Mouse (Mus musculus): Measurements from ENCODE around the gene Wdr31. TPM values are rescaled to one million over a fixed set of nuclear protein-coding genes. Genes with fewer than 3 reads are reported as not detected.
A peak's percentile ranks its signal among the peaks of the same experiment; 100 is the strongest.
"Not testable (repeated sequence)": the region's sequence is repeated elsewhere in the genome, so short reads cannot be mapped to it uniquely, and the experiment has no call there.

Gene Wdr31
- polyA plus RNA-seq, 1 experiment from 2014 or later: 13.0 TPM

- Histone ChIP-seq H3K4me2 (no peak overlapping the region), H3K27me3 (no peaks in the 10 kb centered on the region), H3K9me3 (no peaks in the 10 kb centered on the region), H3K36me3 (peaks cover 6% of the 10 kb centered on the region), H3K4me3 (no peak overlapping the region), H3K9ac (no peak overlapping the region), H3K27ac (no peak overlapping the region), H3K4me1 (peaks cover 9% of the 10 kb centered on the region)
- no peak for ATAC-seq (ENCODE audit: borderline replicate concordance, extremely low read depth, low FRiP score, low TSS enrichment)
- 71% methylated on average over 2 of the region's 2 CpGs for WGBS
Observed at GRCm38 (mm10) chr4:62492682-62493081, 22.0 kb upstream of the Wdr31 start.

GRCm38 (mm10) chr4:62487914-62488313 is 17.2 kb upstream of the Wdr31 start:
- 87% methylated on average over 2 of the region's 2 CpGs for WGBS
- H3K4me3 ChIP-seq: no peak overlapping the region
- H3K27ac ChIP-seq: no peak overlapping the region
- no peak for ATAC-seq (ENCODE audit: borderline replicate concordance, extremely low read depth, low FRiP score, low TSS enrichment)
- no peaks in the 10 kb centered on the region for H3K27me3 ChIP-seq
- no peaks in the 10 kb centered on the region; the same call in 1 of the 2 replicates for H3K36me3 ChIP-seq
- no peaks in the 10 kb centered on the region for H3K9me3 ChIP-seq
- H3K4me2 ChIP-seq: no peak overlapping the region
- H3K9ac ChIP-seq: no peak overlapping the region
- H3K4me1 ChIP-seq: no peaks in the 10 kb centered on the region

GRCm38 (mm10) chr4:62487172-62487571 is 16.5 kb upstream of the Wdr31 start:
- ATAC-seq (ENCODE audit: borderline replicate concordance, extremely low read depth, low FRiP score, low TSS enrichment): no peak

DNA sequence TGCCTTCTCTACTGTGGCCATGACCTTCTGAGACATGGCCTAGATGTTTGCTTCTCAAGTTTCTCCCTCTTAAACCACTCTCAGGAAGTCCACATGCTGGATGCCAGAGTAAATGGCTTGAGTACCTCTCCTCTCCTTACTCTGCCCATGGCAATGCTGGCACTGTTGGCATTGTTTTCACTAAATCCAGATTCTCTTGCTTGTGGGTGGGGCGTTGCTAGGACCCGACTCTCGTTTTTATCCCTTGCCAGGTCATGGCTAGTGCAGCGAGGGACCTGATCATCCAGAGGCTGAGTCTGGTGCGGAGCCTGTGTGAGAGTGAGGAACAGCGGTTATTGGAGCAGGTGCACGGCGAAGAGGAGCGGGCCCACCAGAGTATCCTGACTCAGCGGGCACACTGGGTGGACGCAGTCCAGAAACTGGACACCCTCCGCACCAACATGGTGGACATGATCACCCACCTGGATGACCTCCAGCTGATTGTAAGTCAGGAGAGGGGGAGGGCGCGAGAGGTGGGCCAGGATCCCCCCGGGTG is 15.5 kb upstream of the Wdr31 start:
- no peaks in the 10 kb centered on the region for H3K4me1 ChIP-seq
- 0 out of 2 replicates have a peak, but pooled peaks have one; percentile 14 for ATAC-seq (ENCODE audit: borderline replicate concordance, extremely low read depth, low FRiP score, low TSS enrichment)
- no peak overlapping the region for H3K4me2 ChIP-seq
- no peaks in the 10 kb centered on the region; the same call in 1 of the 2 replicates for H3K36me3 ChIP-seq
- 85% methylated on average over 15 of the region's 15 CpGs for WGBS
- H3K27me3 ChIP-seq: no peaks in the 10 kb centered on the region
- no peaks in the 10 kb centered on the region for H3K9me3 ChIP-seq
- no peak overlapping the region for H3K9ac ChIP-seq
- no peak overlapping the region for H3K4me3 ChIP-seq
- H3K27ac ChIP-seq: no peak overlapping the region

More at GRCm38 (mm10) chr4:62487172-62487571, 16.5 kb upstream of the Wdr31 start:
- no peaks in the 10 kb centered on the region; the same call in 1 of the 2 replicates for H3K36me3 ChIP-seq
- no peaks in the 10 kb centered on the region for H3K4me1 ChIP-seq
- H3K9ac ChIP-seq: no peak overlapping the region
- no peak overlapping the region for H3K4me3 ChIP-seq
- H3K4me2 ChIP-seq: no peak overlapping the region
- H3K27ac ChIP-seq: no peak overlapping the region
- no peaks in the 10 kb centered on the region for H3K9me3 ChIP-seq
- WGBS: 76% methylated on average over 5 of the region's 5 CpGs
- H3K27me3 ChIP-seq: no peaks in the 10 kb centered on the region

GRCm38 (mm10) chr4:62485450-62486161 is 14.9 kb upstream of the Wdr31 start:
- no peaks in the 10 kb centered on the region for H3K9me3 ChIP-seq

GRCm38 (mm10) chr4:62484928-62485327 is 14.2 kb upstream of the Wdr31 start:
- no peak overlapping the region for H3K4me2 ChIP-seq
- H3K27ac ChIP-seq: no peak overlapping the region
- H3K9me3 ChIP-seq: no peaks in the 10 kb centered on the region
- H3K27me3 ChIP-seq: no peaks in the 10 kb centered on the region
- H3K4me1 ChIP-seq: no peaks in the 10 kb centered on the region
- WGBS: 67% methylated on average over 3 of the region's 3 CpGs
- no peaks in the 10 kb centered on the region for H3K36me3 ChIP-seq
- ATAC-seq (ENCODE audit: borderline replicate concordance, extremely low read depth, low FRiP score, low TSS enrichment): no peak
- no peak overlapping the region for H3K9ac ChIP-seq
- H3K4me3 ChIP-seq: no peak overlapping the region

More at GRCm38 (mm10) chr4:62485450-62486161, 14.9 kb upstream of the Wdr31 start:
- no peak overlapping the region for H3K4me2 ChIP-seq
- H3K4me1 ChIP-seq: no peaks in the 10 kb centered on the region
- WGBS: 72% methylated on average over 8 of the region's 8 CpGs
- no peak overlapping the region for H3K27ac ChIP-seq
- no peaks in the 10 kb centered on the region for H3K36me3 ChIP-seq
- no peak for ATAC-seq (ENCODE audit: borderline replicate concordance, extremely low read depth, low FRiP score, low TSS enrichment)
- no peaks in the 10 kb centered on the region for H3K27me3 ChIP-seq
- H3K9ac ChIP-seq: no peak overlapping the region
- H3K4me3 ChIP-seq: no peak overlapping the region

GRCm38 (mm10) chr4:62480709-62481605 is 10.3 kb upstream of the Wdr31 start:
- Histone ChIP-seq H3K9ac (0 out of 2 replicates have a peak overlapping the region, but pooled peaks have one; percentile 47), H3K27ac (peak overlapping the region; percentile 23; the same call in 1 of the 2 replicates), H3K9me3 (no peaks in the 10 kb centered on the region), H3K36me3 (no peaks in the 10 kb centered on the region), H3K27me3 (no peaks in the 10 kb centered on the region), H3K4me1 (peaks cover 14% of the 10 kb centered on the region), H3K4me3 (peak overlapping the region; percentile 54), H3K4me2 (peak overlapping the region; percentile 84)
- ATAC-seq (ENCODE audit: borderline replicate concordance, extremely low read depth, low FRiP score, low TSS enrichment): no peak
- WGBS: 27% methylated on average over 10 of the region's 10 CpGs

DNA sequence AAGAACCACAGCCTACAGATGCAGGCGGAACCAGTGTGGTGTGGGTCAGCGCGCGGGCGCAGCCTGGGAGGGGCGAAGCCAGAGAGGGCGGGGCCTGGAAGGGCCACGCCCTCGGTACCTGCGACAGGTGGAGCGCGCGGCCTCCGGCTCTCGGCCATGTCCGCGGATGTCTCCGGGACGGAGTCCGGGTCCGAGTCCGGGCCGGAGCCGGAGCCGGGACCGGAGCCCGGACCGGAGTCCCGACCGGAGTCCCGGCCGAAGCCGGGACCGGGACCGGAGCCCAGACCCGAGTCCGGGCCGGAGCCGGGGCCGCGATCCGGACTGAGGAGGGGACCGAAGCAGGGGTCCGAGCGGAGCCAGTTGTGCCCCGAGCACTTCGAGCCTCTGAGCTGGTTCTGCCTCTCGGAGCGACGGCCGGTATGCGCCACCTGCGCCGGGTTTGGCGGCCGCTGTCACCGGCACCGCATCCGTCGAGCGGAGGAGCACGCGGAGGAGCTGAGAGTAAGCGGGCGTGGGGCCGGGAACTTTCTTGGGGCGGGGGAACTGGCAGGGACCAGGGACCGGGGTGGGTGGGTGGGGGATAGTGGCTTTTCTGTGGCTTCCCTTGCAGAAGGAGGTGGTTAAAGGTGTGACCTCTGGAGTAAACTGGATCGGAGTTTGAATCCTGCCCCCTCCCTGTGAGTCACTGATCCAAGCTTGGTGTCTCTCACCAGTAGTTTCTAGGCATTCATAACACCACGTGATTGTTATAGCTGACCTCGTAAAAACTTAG is 9.4 kb upstream of the Wdr31 start, which contains the start of gene Bspry:
TSS of gene Bspry (plus strand) at position 117 of the 772 bp plus-strand sequence.
- ATAC-seq (ENCODE audit: borderline replicate concordance, extremely low read depth, low FRiP score, low TSS enrichment): peak; percentile 74
- no peaks in the 10 kb centered on the region for H3K9me3 ChIP-seq
- peak within 1 kb of the TSS; percentile 77 for H3K27ac ChIP-seq
- no peaks in the 10 kb centered on the region for H3K27me3 ChIP-seq
- H3K4me1 ChIP-seq: peaks cover 14% of the 10 kb centered on the region
- H3K4me2 ChIP-seq: peak within 1 kb of the TSS; percentile 84
- peak within 1 kb of the TSS; percentile 54 for H3K4me3 ChIP-seq
- H3K36me3 ChIP-seq: no peaks in the 10 kb centered on the region
- under 1% methylated on average over 71 of the region's 71 CpGs for WGBS
- peak within 1 kb of the TSS; percentile 47 for H3K9ac ChIP-seq

GRCm38 (mm10) chr4:62479593-62479936 is 8.9 kb upstream of the Wdr31 start:
- Histone ChIP-seq H3K27ac (0 out of 2 replicates have a peak overlapping the region, but pooled peaks have one; percentile 41), H3K4me2 (peak overlapping the region; percentile 84), H3K4me1 (peaks cover 14% of the 10 kb centered on the region), H3K4me3 (peak overlapping the region; percentile 54), H3K9ac (peak overlapping the region; percentile 47; the same call in 1 of the 2 replicates)
- not testable (repeated sequence) for ATAC-seq (ENCODE audit: borderline replicate concordance, extremely low read depth, low FRiP score, low TSS enrichment); H3K36me3 ChIP-seq; H3K27me3 ChIP-seq; H3K9me3 ChIP-seq
- 12% methylated on average over 11 of the region's 11 CpGs for WGBS

DNA sequence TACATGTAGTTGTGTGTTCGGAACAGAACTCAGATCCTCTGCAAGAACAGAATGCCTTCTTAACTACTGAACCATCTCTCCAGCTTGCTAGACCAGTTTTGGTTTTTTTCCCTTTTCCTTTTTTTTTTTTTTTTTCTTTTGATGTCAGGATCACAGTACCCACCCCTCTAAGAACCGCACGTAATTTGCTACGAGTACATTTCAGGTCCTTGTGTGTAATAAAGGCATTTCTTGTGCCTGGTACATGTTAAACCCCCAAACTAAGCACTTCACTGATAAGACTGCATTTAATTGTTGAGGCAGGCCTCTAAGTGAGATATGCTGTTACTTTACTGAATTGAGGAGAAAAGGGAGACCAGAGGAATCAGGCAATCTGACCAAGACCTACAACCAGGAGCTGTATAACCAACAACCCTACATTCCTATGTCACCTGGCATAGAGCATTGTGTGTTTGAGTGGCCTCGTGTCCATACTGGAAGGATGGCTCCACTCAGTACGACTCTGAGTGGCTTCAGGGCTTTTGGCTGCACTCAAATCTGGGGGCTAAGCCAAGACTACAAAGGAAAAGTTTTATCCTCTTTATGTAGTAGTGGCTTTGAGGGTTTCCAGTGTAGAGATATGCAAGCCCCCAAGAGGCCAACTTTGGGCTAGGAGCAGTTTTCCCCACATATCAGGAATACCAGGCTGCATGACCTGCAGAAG is 7.0 kb upstream of the Wdr31 start:
- WGBS: 65% methylated on average over 6 of the region's 6 CpGs
- peak overlapping the region; percentile 77 for H3K27ac ChIP-seq
- no peaks in the 10 kb centered on the region for H3K36me3 ChIP-seq
- no peaks in the 10 kb centered on the region for H3K9me3 ChIP-seq
- H3K27me3 ChIP-seq: no peaks in the 10 kb centered on the region
- peak; percentile 64 for ATAC-seq (ENCODE audit: borderline replicate concordance, extremely low read depth, low FRiP score, low TSS enrichment)
- H3K4me2 ChIP-seq: no peak overlapping the region; the same call in 1 of the 2 replicates
- no peak overlapping the region for H3K4me3 ChIP-seq
- peaks cover 14% of the 10 kb centered on the region for H3K4me1 ChIP-seq
- H3K9ac ChIP-seq: no peak overlapping the region

Measured in lung, embryonic 15.5 days (tissue).